Mouse (Mus musculus) G1E (cell line): ENCODE results near the gene AI593442. TPM values are rescaled to one million over a fixed set of nuclear protein-coding genes. Genes with fewer than 3 reads are reported as not detected.

Experiments used
- ATAC-seq: 2 replicates; pipeline ENCODE4 v1.8.0; 2016; ENCODE audit warnings: mild to moderate bottlenecking; ENCODE audit not compliant: insufficient number of reproducible peaks, poor library complexity, low FRiP score, severe bottlenecking; ENCODE audit errors: extremely low read depth
- DNase-seq: peaks from one replicate; pipeline ENCODE4 v3.0.0; 2012; ENCODE audit warnings: low spot score
- H3K27me3 ChIP-seq: 2 replicates; pipeline ENCODE4 v1.6.1; 2012; ENCODE audit warnings: mild to moderate bottlenecking, low read length, inconsistent platforms; ENCODE audit not compliant: insufficient read depth
- H3K36me3 ChIP-seq: replicated peaks from 2 replicates; pipeline ENCODE3; 2012; ENCODE audit warnings: mild to moderate bottlenecking, inconsistent platforms
- H3K4me1 ChIP-seq: 2 replicates; pipeline ENCODE4 v1.6.1; 2012; ENCODE audit warnings: low read depth, low read length, inconsistent platforms, mixed read lengths; ENCODE audit not compliant: insufficient read depth
- H3K4me3 ChIP-seq: 2 replicates; pipeline ENCODE4 v1.5.1; 2012; ENCODE audit warnings: low read depth, mild to moderate bottlenecking, inconsistent platforms, low read length, moderate library complexity, mixed read lengths
- H3K9me3 ChIP-seq: replicated peaks from 2 replicates; pipeline ENCODE4 v1.6.1; 2012; ENCODE audit warnings: inconsistent platforms
- CTCF ChIP-seq: IDR thresholded peaks from 2 replicates; pipeline ENCODE4 v1.5.1; 2012; ENCODE audit warnings: low read depth, low read length, inconsistent platforms, mixed read lengths
- GATA1 ChIP-seq: IDR thresholded peaks from 2 replicates; pipeline ENCODE4 v1.6.1; 2012; ENCODE audit warnings: borderline replicate concordance, low read length, inconsistent platforms, mixed read lengths
- GATA2 ChIP-seq: IDR thresholded peaks from 2 replicates; pipeline ENCODE4 v1.6.1; 2012; ENCODE audit warnings: low read depth, low read length, inconsistent platforms, borderline replicate concordance
- POLR2AphosphoS5 ChIP-seq: IDR thresholded peaks from 2 replicates; pipeline ENCODE4 v1.6.1; 2012; ENCODE audit warnings: low read depth, low read length, inconsistent platforms; ENCODE audit not compliant: insufficient replicate concordance
- TAL1 ChIP-seq: conservative IDR thresholded peaks from 2 replicates; pipeline ENCODE4 v1.6.1; 2012; ENCODE audit warnings: low read depth, low read length, inconsistent platforms, mixed read lengths
- polyA plus RNA-seq: library from polyadenylated mRNA; stranded (reverse); fragments of >175 nt; gene quantifications from 2 replicates; pipeline ENCODE4 v1.2.3, GENCODE M21; 2012
- total RNA-seq, 2 experiments: library from RNA; stranded (forward) in 1 of 2; stranded (reverse) in 1 of 2; fragments of 200-1000 nt in 1 of 2; fragments of >200 nt in 1 of 2; fragmentation: Nextera tagmentation in 1 of 2; gene quantifications; 2 replicates each; pipeline ENCODE4 v1.2.3; 2014 to 2017

Gene AI593442
- total and polyA plus RNA-seq, 3 experiments = 0.05 TPM; not detected in 2

- no peak for TF ChIP-seq POLR2AphosphoS5
- no peak for TF ChIP-seq GATA2
- no peak for TF ChIP-seq CTCF
- no peak for TF ChIP-seq TAL1
- no peak for TF ChIP-seq GATA1
- DNase-seq (no peak), ATAC-seq (no peak)
- Histone ChIP-seq H3K27me3 (no peaks in the 10 kb centered on the region), H3K36me3 (no peaks in the 10 kb centered on the region), H3K4me3 (no peak overlapping the region), H3K9me3 (no peaks in the 10 kb centered on the region), H3K4me1 (no peaks in the 10 kb centered on the region)
These were observed 35.4 kb downstream of the AI593442 start for GRCm38 (mm10) chr9:52644156-52644555.

GRCm38 (mm10) chr9:52635991-52636390 lies 43.6 kb downstream of the AI593442 start:
- H3K4me3 ChIP-seq = no peak overlapping the region
- TF ChIP-seq CTCF (no peak), GATA2 (no peak), GATA1 (no peak), TAL1 (no peak), POLR2AphosphoS5 (no peak)
- DNase-seq (no peak), ATAC-seq (no peak)
- no peaks in the 10 kb centered on the region for H3K4me1 ChIP-seq
- no peaks in the 10 kb centered on the region for H3K27me3 ChIP-seq
- H3K9me3 ChIP-seq = no peaks in the 10 kb centered on the region
- no peaks in the 10 kb centered on the region for H3K36me3 ChIP-seq

GRCm38 (mm10) chr9:52623926-52624325 lies 55.7 kb downstream of the AI593442 start:
- Histone ChIP-seq H3K4me1 (no peaks in the 10 kb centered on the region), H3K4me3 (no peak overlapping the region), H3K36me3 (no peaks in the 10 kb centered on the region), H3K27me3 (no peaks in the 10 kb centered on the region), H3K9me3 (no peaks in the 10 kb centered on the region)
- DNase-seq = no peak
- no peak for TF ChIP-seq GATA1
- TF ChIP-seq TAL1 = no peak
- TF ChIP-seq CTCF = no peak
- TF ChIP-seq POLR2AphosphoS5 = no peak
- TF ChIP-seq GATA2 = no peak
- ATAC-seq = no peak
